Mouse (Mus musculus): ENCODE measurements around the gene Ikzf2. TPM values are rescaled to one million over a fixed set of nuclear protein-coding genes. Genes with fewer than 3 reads are reported as not detected.

The Ikzf2 gene
- total RNA-seq, 2 experiments from 2014 or later: 8.3 to 9.8 TPM

DNA sequence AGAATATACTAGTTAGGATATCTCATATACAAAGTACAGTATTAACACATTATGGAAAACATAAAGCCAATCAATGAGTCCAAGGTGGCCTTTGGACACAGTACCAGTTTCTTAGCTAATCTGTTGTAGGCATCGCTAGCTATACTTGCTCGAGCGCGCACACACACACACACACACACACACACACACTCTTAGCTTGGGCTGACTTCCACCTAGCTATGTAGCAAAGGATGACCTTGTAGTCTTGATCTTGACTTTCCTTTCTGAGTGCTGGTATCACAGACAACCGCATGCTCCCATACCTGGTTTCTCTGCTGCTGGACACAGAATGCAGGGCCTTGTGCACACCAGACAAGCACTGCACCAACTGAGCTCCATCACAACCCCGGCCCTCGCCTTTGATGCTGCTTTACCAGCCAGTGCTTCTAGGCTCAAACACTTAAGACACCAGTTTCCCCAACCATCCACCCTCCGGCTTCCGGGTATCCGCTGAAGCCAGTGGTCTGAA is 17.1 kb downstream of the Ikzf2 start:
- no peak for DNase-seq
- intact Hi-C loops (cut with DNase I): no loop called here

DNA sequence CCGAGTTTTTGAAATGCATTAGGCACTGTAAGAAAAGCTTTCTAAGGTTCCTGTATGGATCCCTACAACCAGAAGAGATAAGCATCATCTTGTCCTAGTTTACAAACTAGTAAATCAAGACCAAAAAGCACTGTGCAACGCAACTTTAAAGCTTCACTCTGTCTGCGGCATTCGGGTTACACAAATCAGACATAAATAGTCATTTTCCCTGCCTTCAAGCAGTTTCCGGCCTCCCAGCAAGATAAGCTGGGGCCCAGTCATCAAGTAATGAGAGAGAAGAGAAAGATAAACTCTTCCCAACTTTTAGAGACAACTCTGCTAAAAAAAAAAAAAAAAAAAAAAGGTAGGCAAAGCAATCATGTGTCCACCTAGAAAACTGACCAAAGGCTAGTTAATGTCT is 19.6 kb downstream of the Ikzf2 start:
- intact Hi-C loops (cut with DNase I): no loop called here
- DNase-seq: no peak

DNA sequence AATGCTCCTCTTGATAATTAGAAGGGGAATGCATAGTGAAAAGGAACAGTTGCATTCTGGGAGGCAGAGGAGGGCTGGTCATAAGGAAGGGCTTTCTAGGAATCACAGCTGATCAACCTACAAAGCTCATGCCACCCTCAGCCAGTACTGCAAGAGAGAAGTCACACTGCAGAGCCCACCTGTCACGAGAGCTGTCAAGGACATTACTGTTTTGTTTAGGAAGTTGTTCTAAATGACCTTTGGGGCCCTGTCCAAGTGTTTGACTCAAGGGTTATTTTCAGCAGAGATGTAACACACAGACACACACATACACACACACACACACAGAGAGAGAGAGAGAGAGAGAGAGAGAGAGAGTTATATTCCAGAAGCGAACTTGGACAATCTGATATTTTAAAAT is 27.3 kb downstream of the Ikzf2 start:
- no peak for DNase-seq
- intact Hi-C loops (cut with DNase I): no loop called here

DNA sequence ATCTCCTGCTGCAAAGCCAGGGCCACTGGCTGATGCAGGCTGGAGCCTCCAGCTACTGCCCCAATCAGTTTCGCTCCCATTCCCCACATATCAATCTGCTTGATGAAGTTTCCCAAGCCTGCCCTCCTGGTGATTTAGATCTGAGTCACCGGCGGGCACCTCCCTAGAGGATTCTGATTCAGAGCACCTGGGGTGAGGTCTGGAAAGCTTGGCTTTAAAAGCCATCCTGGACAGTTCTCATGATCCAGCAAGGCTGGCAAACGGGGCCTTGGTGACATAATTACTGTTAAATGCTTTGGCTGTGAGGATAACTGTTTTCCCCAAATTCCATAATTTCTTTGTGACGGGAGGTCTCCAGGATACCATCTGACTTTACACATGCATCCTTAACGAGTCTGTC is 29.0 kb downstream of the Ikzf2 start:
- no peak for DNase-seq
- intact Hi-C loops (cut with DNase I): no loop called here

DNA sequence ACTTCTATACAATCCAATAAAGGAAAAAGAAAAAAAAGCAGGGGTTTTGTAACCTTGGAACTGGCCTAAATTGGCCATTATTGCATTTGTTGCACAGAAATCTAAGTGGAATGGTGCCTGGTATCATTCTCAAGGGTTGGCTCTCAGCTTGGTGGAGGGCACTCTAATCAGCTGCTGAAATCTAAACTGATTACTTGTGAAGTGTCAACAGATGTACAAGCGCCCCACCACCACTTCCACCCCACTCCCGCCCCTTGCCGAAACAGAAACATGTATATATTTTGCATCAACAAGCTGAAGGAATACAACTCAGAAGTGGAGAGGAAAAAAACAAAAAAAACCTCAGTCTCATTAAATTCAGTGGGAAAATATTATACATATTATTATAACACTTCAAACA is 29.6 kb downstream of the Ikzf2 start:
- no peak for DNase-seq
- intact Hi-C loops (cut with DNase I): no loop called here

DNA sequence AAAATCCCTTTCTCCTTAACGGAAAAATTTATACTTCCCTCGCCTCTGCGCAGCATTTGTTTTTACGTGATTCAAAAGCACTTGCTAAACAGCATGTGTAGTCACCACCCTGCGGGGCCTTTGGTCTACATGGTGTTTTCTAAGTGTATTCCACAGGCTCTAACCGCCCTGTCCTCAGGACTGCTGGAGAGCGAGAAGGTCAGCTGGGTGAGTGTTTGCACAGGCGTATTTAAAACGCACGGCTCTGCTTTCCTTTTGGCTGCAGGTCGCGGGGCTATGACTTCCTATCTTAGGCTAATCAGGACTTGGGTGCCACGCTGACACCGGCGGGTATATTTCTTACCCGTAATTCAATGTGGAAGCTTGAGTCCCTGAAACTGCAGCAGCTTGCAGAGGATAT is 30.1 kb downstream of the Ikzf2 start:
- DNase-seq: no peak
- intact Hi-C loops (cut with DNase I): no loop called here

DNA sequence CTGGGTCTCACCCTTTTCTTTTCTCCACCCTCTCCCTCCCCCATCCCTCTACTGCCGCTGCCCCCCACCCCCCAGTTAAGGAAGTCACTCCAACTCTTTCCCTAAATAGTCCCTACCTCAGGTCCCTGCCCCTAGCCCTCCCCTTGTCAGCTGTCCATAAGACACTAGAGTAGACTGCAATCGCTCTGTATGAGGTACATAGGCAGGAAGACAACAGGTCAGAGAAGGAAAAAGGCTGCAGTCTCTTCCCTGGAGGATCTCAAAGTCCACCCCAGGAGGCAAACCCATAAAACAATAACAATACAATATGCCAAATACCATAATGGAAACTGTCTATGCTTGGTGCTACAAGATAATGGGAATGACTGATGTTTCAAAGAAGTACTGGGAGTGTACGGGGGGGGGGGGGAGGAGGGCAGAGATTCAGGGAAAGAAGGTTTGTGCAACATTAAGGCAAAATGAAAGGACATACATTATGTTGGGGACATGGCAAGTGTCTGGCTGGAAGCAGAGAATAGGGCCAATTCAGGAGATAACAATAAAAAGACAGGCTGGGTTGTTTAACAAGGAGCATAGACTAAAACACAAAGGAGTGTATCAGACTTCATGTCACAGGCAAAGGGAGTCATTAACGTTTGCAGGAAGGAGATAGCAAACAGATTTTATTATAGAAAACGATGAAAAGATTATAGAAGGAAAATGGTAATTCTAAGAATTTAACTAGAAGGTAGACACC is 30.8 kb downstream of the Ikzf2 start:
- intact Hi-C loops (cut with DNase I): no loop called here
- DNase-seq: no peak

DNA sequence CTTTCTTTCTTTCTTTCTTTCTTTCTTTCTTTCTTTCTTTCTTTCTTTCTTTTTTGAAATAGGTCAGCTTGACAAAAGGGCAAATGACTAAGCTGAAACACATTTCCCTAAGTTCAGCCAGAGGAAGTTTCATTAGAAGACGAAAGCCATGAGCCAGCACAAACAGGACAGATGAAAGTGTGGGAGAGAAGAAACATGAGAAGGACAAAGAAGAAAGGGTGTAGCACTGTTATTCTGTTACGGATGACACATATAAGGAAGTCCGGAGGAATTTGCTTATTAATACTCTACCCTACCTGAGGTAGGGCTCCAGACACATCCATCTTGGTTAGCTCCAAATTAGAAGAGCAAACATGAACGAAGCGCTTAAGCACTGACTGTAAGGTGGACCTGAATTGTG is 31.7 kb downstream of the Ikzf2 start:
- intact Hi-C loops (cut with DNase I): no loop called here
- DNase-seq: no peak

DNA sequence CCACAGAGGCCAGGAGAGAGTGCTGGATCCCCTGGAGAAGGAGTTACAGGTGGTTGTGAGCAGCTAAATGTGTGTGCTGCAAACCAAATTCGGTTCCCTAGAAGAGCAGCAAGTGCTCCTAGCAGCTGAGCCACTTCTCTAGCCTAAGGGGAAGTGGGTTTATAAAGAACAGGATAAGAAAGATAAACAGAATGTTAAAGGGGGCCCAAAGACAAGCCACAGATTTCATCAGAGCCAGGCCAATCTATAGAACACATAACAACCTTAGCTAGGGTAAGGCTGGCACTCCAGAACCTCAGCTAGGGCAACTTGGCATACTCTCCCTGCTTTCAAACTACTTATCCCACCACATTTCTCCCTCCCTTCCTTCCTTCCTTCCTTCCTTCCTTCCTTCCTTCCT is 32.1 kb downstream of the Ikzf2 start:
- intact Hi-C loops (cut with DNase I): no loop called here

DNA sequence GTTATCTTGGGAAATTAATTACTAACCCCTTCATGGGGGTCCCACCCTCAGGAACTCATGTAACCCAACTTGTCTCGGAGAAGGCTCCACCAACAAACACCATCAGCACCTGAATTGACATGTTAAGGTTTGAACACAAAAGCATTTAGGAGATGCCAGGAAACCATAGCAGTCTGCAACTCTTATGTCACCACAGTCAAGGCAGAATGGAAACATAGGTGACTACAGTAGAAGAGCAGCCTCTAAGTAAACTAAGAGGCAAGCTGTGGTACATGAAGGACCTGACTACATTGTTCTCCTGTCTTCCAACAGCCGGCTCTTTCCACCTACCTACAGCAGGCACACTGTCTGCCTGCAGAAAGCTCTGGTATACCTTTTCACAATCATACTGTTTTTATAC is 33.6 kb downstream of the Ikzf2 start:
- intact Hi-C loops (cut with DNase I): no loop called here
- no peak for DNase-seq

More for the DNA sequence above, 32.1 kb downstream of the Ikzf2 start:
- DNase-seq: no peak

DNA sequence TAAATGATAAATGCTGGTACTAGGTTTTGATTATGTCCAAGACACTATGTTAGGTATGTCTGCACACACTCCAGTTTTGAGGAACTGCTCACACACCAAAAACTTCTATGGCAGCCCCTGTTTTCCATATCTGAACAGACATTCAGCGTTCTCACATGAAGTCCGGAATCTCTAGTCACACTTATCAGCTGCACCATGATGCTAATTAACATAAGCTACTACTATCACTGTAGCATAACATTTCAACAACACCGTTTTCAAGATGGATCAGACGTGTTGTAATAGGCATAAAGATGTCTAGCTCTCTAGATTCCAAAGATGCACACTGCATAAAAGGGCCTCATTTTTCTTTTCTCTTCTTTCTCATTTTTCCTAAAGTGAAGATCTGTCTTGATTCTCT is 43.9 kb downstream of the Ikzf2 start:
- intact Hi-C loops (cut with DNase I): no loop called here

DNA sequence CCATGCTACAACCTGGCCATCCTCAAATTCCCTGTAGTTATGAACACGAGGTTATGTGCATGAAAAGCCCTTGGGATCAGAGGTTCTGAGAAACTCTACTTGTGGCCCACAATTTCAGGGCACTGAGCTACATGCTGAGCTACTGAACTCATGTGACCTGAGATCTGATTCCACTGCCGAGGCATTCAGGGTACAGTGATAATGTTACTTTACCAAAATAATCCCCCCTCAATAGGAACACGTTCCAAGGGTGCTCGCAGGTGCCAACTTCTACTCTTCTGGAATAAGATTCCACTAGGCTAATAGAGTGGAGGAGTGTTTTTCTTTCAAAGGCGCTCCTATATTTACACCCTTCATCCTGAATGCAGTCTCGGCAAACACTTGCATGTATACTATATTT is 45.1 kb downstream of the Ikzf2 start:
- intact Hi-C loops (cut with DNase I): no loop called here
- DNase-seq: no peak

More for the DNA sequence above, 43.9 kb downstream of the Ikzf2 start:
- DNase-seq: no peak

DNA sequence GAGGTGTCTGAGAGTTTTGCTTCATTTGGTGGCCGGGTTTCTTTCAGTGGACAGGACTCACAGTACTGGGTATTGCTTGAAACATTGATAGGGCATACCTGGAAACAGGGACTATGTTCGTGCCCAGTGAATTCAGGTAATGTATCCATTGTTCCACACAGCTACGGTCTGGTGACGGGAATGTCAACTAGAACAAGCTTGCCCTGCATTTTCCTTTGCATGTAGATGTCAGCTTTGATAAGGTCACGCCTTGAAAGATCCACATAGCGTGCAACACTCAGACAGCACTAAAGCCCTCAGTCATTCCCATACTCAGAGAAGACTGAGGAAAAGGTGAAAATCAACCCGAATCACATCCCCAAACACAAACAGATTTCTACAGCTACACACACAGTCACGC is 48.7 kb downstream of the Ikzf2 start:
- no peak for DNase-seq
- intact Hi-C loops (cut with DNase I): no loop called here

DNA sequence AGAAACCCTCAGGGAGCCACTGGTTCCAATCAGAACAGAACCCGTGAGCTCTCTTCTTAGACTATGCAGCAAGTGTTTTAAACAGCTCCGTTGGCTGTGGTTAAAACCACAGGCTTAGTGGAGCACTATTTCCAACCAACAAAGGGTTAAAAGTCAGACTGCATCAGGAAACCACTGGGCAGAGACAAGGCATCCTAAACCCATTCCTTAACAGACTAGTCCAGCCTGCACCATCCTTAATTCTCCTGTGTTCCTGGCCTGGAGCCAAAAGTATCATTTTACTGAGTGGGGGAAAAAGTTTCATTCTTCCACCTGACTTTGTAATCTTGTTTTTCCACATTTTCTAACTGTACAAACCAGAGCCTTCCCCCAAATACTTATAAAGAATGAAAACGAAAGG is 49.1 kb downstream of the Ikzf2 start:
- intact Hi-C loops (cut with DNase I): no loop called here
- DNase-seq: no peak

DNA sequence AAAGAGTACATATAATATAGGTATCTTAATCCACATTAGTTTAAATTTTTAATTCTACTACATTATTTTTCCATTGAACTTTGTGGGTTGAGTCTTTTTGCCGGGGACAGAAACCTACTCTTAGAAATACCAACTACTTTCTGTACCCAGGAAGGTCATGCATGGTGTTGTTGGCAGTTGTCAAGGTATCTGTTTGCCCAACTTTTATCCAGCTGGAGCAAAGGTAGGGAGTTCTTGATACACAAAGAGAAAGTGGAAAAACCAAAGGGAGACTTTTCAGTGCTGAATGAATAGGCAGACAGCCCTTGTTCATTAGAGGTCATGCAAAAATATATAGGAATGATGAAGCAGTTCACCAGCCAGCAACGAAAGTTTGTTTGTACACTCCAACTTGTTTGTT is 52.8 kb downstream of the Ikzf2 start:
- no peak for DNase-seq
- intact Hi-C loops (cut with DNase I): no loop called here

DNA sequence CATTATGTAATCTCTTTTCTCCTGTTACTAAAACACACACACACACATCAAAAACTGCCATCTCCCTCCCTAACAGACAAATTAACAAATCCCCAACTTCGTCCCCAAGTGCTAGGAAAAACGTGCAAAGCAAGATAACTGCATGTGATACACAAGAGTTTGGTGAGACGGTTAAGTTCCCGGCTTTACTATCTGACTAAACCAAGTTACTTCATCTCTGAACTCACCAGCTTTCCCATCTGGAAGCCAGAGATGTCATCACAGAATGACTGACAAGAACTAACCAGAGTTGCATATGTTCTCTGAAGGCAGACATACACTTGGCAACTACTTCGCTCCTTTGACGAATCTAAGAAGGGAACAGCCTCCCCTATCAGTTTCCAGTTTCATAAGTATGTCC is 56.5 kb downstream of the Ikzf2 start:
- DNase-seq: no peak
- intact Hi-C loops (cut with DNase I): no loop called here

DNA sequence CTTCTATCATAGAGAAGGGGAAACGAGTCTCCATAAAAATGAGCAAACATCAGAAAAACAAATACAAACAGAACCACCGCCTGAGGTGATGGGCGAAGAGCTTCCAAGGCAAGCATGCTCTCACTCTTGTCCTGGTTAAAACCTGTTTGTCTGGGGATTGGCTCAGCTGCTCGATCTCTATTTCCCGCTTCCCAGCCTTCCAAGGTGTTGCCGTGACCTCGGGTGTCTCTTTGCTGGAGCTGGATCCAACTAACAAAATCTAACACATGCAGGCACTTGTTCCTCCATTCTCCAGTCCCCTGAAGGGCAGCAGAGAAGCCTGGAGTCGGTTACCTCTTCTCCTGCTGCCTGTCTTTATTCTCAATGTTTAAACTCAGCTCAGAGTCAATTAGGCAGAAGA is 57.5 kb downstream of the Ikzf2 start:
- intact Hi-C loops (cut with DNase I): no loop called here
- no peak for DNase-seq

DNA sequence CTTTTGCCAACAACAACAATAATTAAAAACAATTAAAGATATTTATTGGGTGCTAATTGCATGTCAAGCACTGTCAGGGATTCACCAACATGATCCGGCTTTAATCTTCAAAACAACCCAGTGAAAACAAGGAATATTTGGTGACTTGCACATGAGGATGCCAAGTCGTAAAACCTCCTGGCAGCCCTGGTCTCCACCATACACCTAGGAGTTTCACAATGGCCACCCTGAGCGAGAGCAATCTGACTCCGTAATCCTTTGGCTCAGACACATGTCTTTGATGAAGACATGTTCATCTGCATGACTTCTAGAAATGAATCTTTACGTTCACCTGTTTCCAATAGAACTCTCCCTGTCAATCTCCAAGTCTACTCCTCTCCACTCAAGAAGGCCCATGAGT is 75.0 kb downstream of the Ikzf2 start:
- DNase-seq: no peak
- intact Hi-C loops (cut with DNase I): no loop called here

DNA sequence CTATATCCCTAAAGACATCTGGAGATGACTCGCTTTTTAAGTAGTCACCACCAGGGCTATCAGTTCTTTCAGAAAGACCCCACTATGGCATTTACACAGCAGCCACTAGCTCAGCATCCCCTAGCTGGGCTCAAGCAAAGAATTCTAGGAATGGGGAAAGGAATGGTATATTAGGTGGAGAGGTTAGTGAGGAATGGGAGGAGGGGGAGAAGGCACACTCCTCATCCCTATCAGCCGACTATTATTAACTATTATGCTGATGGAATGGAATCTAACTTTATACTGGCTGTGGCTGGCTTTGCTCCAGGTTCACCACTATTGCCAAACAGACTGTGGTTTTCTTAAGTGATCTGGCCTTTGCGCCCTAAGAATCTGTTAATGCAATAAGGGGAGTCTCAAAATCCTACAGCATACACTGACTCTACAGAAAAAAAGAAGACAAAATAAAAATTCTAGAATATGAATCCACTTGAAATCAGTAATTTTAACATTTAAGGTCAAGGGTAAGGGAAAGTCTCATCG is 75.8 kb downstream of the Ikzf2 start:
- intact Hi-C loops (cut with DNase I): no loop called here
- no peak for DNase-seq

DNA sequence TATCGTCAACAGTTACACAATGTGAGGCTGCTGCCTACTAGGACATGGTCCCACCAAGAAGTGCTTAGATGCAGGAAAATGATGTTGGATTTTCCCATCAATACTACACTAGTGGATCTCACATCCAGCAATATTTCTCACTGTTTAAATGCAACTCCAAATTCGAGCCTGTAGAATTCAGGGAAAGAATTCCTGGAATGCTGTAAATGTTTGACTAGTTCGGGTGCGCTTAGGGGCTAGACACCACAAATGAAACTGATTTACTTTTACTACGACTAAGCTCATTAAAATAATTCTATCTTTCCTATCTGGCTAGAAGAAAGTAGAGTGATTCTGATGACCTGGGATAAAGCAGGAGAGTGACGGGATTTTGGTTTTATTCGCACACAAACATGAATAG is 76.3 kb downstream of the Ikzf2 start:
- DNase-seq: no peak

DNA sequence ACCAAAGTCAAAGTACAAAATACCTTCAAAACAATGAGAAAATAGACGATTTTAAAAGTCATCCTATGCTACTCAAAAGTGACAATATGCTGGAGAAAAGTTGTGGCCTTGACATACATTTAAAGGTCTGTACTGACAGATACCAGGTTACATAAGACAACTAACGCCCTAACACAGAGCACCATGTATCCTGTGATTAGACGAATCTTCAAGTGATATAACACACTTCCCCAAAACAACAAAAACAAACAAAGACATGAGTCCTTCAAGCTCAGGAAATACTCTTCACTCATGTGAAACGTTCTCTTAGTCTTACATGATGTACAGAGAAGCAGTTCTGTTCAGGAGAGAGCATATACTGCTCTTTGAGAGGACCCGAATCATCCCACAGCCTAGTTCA is 78.2 kb downstream of the Ikzf2 start:
- intact Hi-C loops (cut with DNase I): no loop called here
- DNase-seq: no peak

More for the DNA sequence above, 76.3 kb downstream of the Ikzf2 start:
- intact Hi-C loops (cut with DNase I): no loop called here

DNA sequence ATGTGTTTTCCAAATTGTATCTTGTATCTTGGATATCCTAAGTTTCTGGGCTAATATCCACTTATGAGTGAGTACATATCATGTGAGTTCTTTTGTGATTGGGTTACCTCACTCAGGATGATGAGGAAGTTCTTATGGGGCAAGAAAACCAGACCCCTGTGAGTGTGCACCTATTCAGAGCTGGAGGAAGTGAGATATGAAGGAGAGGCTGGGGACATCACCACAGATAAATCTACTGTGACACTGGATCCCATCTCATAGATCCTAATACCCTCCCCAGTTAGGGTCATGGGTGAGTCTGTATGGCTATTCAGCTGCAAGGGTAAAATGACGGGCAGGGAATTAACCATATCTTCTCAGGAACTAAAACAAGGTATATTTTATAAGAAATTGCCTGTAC is 80.2 kb downstream of the Ikzf2 start:
- DNase-seq: no peak
- intact Hi-C loops (cut with DNase I): no loop called here

DNA sequence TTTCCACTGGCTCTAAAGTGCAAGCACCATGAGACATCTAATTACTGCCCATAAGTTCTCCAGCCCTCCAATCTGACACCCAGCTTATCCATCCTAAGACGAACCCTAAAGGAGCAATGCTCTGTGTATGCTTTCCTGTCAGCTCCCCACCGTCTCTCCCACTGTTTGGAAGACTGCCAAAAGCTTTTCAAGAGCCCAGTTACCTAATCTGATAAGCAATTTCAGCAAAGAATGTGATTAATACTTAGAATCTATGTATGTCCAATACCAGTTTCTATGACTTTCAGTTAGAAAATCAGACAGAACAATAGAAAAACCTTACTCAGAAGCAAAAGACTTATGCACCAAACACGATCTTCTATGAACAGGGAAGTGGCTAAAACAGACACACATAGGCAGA is 82.8 kb downstream of the Ikzf2 start:
- intact Hi-C loops (cut with DNase I): no loop called here
- DNase-seq: no peak
